Mouse (Mus musculus) midbrain, postnatal 0 days (tissue): ENCODE measurements at regions not wholly inside any gene's neighbourhood (a gene's known extent, or its start where the extent isn't known, plus 50 kb on each side); places are given as distances from the start of the nearest gene placed in this dataset.

Source experiments
- ATAC-seq: fragments of 200-750 bp; cut with Nextera tagmentation; 2 replicates; pipeline ENCODE4 v1.8.0; 2017; ENCODE audit warnings: moderate number of reproducible peaks, mild to moderate bottlenecking, moderate TSS enrichment, moderate library complexity; ENCODE audit not compliant: low FRiP score
- DNase-seq: peaks from one replicate; pipeline ENCODE4 v3.0.0-alpha.2; 2015; ENCODE audit warnings: low spot score
- H3K27ac ChIP-seq: fragments of 300-500 bp; sonication (generic); 2 replicates; pipeline ENCODE4 v1.5.1; 2014; ENCODE audit warnings: low read depth, mild to moderate bottlenecking, low read length, mixed read lengths
- H3K27me3 ChIP-seq: fragments of 300-500 bp; sonication (generic); 2 replicates; pipeline ENCODE4 v1.6.1; 2014; ENCODE audit warnings: low read length, control low read depth, mixed read lengths; ENCODE audit not compliant: insufficient read depth
- H3K36me3 ChIP-seq: fragments of 300-500 bp; sonication (generic); 2 replicates; pipeline ENCODE4 v1.6.1; 2014; ENCODE audit warnings: low read length, control low read depth, mixed read lengths; ENCODE audit not compliant: insufficient read depth
- H3K4me1 ChIP-seq: fragments of 300-500 bp; sonication (generic); 2 replicates; pipeline ENCODE4 v1.6.1; 2014; ENCODE audit warnings: mild to moderate bottlenecking, control low read depth, antibody characterized with exemption, low read length, mixed read lengths; ENCODE audit not compliant: insufficient read depth
- H3K4me2 ChIP-seq: fragments of 300-500 bp; sonication (generic); 2 replicates; pipeline ENCODE4 v1.6.1; 2014; ENCODE audit warnings: low read depth, mild to moderate bottlenecking, low read length, mixed read lengths; ENCODE audit not compliant: poor library complexity, severe bottlenecking
- H3K4me3 ChIP-seq: fragments of 300-500 bp; sonication (generic); 2 replicates; pipeline ENCODE4 v1.5.1; 2014; ENCODE audit warnings: low read depth, mild to moderate bottlenecking, low read length, moderate library complexity
- H3K9ac ChIP-seq: fragments of 300-500 bp; sonication (generic); replicated peaks from 2 replicates; pipeline ENCODE4 v1.6.1; 2014; ENCODE audit warnings: mild to moderate bottlenecking, low read length, moderate library complexity, mixed read lengths; ENCODE audit not compliant: poor library complexity, severe bottlenecking
- H3K9me3 ChIP-seq: fragments of 300-500 bp; sonication (generic); 2 replicates; pipeline ENCODE4 v1.6.1; 2016; ENCODE audit warnings: low read length, control low read depth
- CTCF ChIP-seq: IDR thresholded peaks from 2 replicates; pipeline ENCODE4 v1.5.1; 2016; ENCODE audit warnings: antibody characterized with exemption, mild to moderate bottlenecking
- WGBS: fragments of 180-500 bp; shearing (Covaris S2); extraction: QIAGEN DNeasy Blood & Tissue Kit; methylation state at CpG from one replicate; pipeline ENCODE4 v1.1.7; 2014; 5-methylcytosine and 5-hydroxymethylcytosine counted together

DNA sequence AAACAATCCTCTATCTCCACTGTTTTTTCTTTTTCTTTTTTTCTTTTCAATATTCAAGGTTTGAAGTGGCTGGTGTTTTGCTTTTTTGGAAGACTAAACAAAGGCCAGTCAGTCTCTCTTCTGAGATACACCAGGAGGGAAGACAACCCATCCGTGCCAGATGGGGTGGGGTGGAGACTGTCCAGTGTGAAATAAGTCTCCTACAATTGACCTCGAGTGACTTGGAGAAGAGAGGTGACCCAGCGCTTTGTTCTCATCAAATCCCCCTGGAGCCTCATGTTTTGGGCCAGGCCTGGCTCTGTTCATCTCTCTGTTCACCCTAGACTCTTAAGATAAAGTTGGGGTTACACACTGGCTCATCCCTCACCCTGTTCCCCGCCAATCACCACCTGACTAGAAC lies 169.2 kb upstream of the Tbca start:
- no peaks in the 10 kb centered on the region for H3K36me3 ChIP-seq
- no peak overlapping the region for H3K4me3 ChIP-seq
- WGBS = 65% methylated on average over 4 of the region's 4 CpGs
- DNase-seq = no peak
- no peak overlapping the region for H3K27ac ChIP-seq
- H3K4me1 ChIP-seq = no peaks in the 10 kb centered on the region
- H3K4me2 ChIP-seq = no peak overlapping the region
- TF ChIP-seq CTCF = no peak
- ATAC-seq = no peak
- no peaks in the 10 kb centered on the region for H3K9me3 ChIP-seq
- no peak overlapping the region for H3K9ac ChIP-seq
- H3K27me3 ChIP-seq = peaks cover 6% of the 10 kb centered on the region; the same call in 1 of the 2 replicates

DNA sequence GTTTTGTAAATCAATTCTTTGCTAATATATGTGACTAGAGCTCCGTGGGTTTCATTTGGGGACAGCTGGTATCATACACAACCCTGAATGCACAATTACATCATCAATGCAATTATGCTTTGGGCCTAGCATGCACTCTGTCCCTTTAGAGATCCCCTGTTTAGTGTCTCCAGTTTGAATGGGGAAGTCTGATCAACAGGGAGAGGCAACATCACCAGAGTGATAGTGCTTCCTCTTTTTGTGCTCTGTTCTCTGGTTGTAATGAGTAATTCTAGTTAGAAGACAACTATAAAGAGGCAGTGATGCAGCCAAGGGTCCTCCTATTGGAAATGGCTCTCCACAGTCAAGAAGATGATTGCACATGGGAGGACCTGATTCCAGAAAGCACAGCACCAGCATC lies 158.7 kb upstream of the Tbca start:
- TF ChIP-seq CTCF = no peak
- Histone ChIP-seq H3K9ac (no peak overlapping the region), H3K36me3 (no peaks in the 10 kb centered on the region), H3K9me3 (no peaks in the 10 kb centered on the region), H3K27me3 (no peaks in the 10 kb centered on the region), H3K4me1 (no peaks in the 10 kb centered on the region), H3K27ac (no peak overlapping the region), H3K4me2 (no peak overlapping the region), H3K4me3 (no peak overlapping the region)
- 72% methylated on average over 1 of the region's 1 CpGs for WGBS
- no peak for ATAC-seq
- no peak for DNase-seq

DNA sequence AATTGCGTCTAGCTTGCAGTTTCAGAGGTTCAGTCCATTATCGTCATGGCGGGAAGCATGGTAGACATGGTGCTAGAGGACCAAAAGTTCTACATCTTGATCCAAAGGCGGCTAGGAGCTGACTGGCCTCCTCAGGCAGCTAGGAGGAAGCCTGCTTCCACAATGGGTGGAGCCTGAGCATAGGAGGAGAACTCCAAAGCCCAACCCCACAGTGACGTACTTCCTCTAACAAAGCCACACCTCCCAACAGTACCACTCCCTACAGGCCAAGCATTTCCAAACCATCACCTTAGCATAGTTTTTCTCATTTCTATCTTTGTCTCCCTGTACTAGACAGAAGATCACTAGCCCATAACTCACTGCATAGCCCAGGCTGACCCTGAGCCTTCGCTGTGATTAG lies 158.0 kb upstream of the Tbca start:
- Histone ChIP-seq H3K27ac (no peak overlapping the region), H3K27me3 (no peaks in the 10 kb centered on the region), H3K36me3 (no peaks in the 10 kb centered on the region), H3K9me3 (no peaks in the 10 kb centered on the region), H3K4me2 (no peak overlapping the region), H3K4me3 (no peak overlapping the region), H3K9ac (no peak overlapping the region), H3K4me1 (no peaks in the 10 kb centered on the region)
- WGBS = 95% methylated on average over 6 of the region's 6 CpGs
- ATAC-seq = no peak
- TF ChIP-seq CTCF = no peak
- no peak for DNase-seq

DNA sequence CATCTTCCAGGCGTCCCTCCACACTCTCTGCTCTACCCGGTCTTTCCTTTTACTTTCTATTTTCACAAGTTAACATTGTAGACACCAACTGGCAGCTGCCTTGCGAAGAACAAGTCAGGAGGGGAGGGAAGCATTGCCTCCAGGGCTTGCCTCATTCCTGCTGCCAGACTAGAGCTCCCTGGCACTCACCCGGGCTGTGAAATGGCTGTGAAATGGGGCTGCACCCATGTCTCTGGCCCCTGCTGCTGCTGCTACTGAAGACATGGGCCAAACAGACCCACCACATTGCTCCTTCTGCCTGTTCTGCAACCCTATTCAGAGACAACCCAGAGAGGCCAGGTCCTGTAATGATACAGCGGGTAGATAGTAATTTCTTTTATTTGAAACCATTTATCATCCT lies 156.0 kb upstream of the Tbca start:
- Histone ChIP-seq H3K36me3 (no peaks in the 10 kb centered on the region), H3K27me3 (no peaks in the 10 kb centered on the region), H3K9me3 (no peaks in the 10 kb centered on the region), H3K4me3 (no peak overlapping the region), H3K4me1 (no peaks in the 10 kb centered on the region), H3K4me2 (no peak overlapping the region), H3K9ac (no peak overlapping the region), H3K27ac (no peak overlapping the region)
- no peak for TF ChIP-seq CTCF
- ATAC-seq (no peak), DNase-seq (no peak)
- 52% methylated on average over 5 of the region's 5 CpGs for WGBS

- no peak overlapping the region for H3K9ac ChIP-seq
- H3K4me3 ChIP-seq = no peak overlapping the region
- H3K9me3 ChIP-seq = no peaks in the 10 kb centered on the region
- 0 out of 2 replicates have a peak, but pooled peaks cover 3% of the 10 kb centered on the region for H3K4me1 ChIP-seq
- H3K36me3 ChIP-seq = no peaks in the 10 kb centered on the region
- no peak for DNase-seq
- no peak for TF ChIP-seq CTCF
- 79% methylated on average over 5 of the region's 5 CpGs for WGBS
- no peak overlapping the region for H3K4me2 ChIP-seq
- no peak for ATAC-seq
- H3K27ac ChIP-seq = no peak overlapping the region
- no peaks in the 10 kb centered on the region for H3K27me3 ChIP-seq
Observed at GRCm38 (mm10) chr13:94640336-94640735, 148.4 kb upstream of the Tbca start.

DNA sequence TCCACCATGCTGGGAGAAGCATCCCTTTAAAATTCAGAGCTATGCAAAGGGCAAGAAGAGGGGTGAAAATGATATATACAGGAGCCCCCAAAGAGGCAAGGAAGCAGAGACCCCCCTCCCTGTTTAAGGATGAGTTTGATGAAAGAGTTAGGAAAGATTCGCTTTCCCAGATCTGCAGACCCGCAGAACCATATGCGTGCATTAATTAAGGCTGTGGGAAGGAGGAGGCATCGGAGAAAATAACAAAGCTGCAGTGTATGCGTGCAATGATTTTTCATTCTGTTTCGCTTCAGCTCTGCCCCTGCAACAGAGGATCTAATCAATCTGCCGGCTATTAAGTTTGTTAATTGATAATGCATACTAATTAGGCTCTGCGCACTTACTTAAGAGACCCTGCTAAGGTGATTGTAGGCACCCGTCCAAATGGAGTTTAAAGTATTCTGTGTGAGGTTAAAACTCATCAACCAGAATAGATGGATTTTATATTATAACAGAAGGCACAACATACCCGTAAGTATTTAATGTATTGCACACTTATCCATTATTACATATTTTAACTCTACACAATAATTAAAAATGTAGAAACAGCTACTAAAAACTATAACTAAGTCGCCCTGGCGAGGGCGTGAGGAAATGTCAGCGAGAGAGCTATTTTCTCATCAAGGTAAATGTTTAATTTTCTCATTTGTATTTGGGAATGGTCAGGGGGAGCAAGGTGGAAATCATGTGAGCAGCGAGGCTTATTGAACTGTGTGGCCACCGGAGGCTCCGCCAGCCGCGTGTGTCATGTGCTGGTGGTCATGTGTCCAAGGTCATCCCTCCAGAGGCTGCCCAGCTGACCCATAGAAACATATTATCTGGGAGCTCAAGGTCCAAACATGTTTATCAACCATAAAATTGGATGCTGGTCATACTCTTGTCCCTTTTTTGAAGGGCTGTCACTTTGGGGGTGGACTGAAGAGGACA lies 143.2 kb upstream of the Tbca start:
- no peaks in the 10 kb centered on the region for H3K9me3 ChIP-seq
- peak overlapping the region; percentile 34 for H3K4me2 ChIP-seq
- no peak overlapping the region for H3K27ac ChIP-seq
- 0 out of 2 replicates have a peak, but pooled peaks cover 3% of the 10 kb centered on the region for H3K4me1 ChIP-seq
- ATAC-seq (no peak), DNase-seq (peak; percentile 21)
- TF ChIP-seq CTCF = no peak
- peak overlapping the region; percentile 23 for H3K4me3 ChIP-seq
- 67% methylated on average over 19 of the region's 19 CpGs for WGBS
- no peaks in the 10 kb centered on the region for H3K36me3 ChIP-seq
- no peak overlapping the region for H3K9ac ChIP-seq
- H3K27me3 ChIP-seq = no peaks in the 10 kb centered on the region; the same call in 1 of the 2 replicates
